Mouse (Mus musculus): Measurements from ENCODE around the gene Cobl.

- TF ChIP-seq CTCF (IDR thresholded peaks at IDR 0.05; ENCODE audit: control insufficient read depth, insufficient read depth, insufficient replicate concordance, low read depth, low read length) (no peak), POLR2A (IDR thresholded peaks at IDR 0.05; ENCODE audit: control insufficient read depth, low read depth, low read length) (no peak)
Observed at GRCm38 (mm10) chr11:12394701-12395100, 70.1 kb downstream of the Cobl start.

Measured in testis, adult 2 months (tissue).